Mouse (Mus musculus): Measurements from ENCODE around the gene Gm20388.
A peak's percentile ranks its signal among the peaks of the same experiment; 100 is the strongest.

Gene Gm20388

GRCm38 (mm10) chr8:122758597-122758996 is 2848.0 kb downstream of the Gm20388 start:
- no peak for DNase-seq (ENCODE audit: low spot score in 2 of 2)

- DNase-seq (ENCODE audit: low spot score in 2 of 2) = no peak
Measured at GRCm38 (mm10) chr8:122760116-122760515, 2849.5 kb downstream of the Gm20388 start.

GRCm38 (mm10) chr8:122761109-122761508 is 2850.5 kb downstream of the Gm20388 start:
- no peak for DNase-seq (ENCODE audit: low spot score in 2 of 2)

GRCm38 (mm10) chr8:122762731-122763266 is 2852.2 kb downstream of the Gm20388 start:
- DNase-seq (ENCODE audit: low spot score in 2 of 2) = no peak

GRCm38 (mm10) chr8:122763267-122763738 is 2852.7 kb downstream of the Gm20388 start:
- DNase-seq (ENCODE audit: low spot score in 2 of 2) = no peak

GRCm38 (mm10) chr8:122764790-122765474 is 2854.3 kb downstream of the Gm20388 start:
- no peak for DNase-seq (ENCODE audit: low spot score in 2 of 2)

GRCm38 (mm10) chr8:122766189-122766588 is 2855.5 kb downstream of the Gm20388 start:
- DNase-seq (ENCODE audit: low spot score in 2 of 2) = no peak

GRCm38 (mm10) chr8:122766647-122767200 is 2856.1 kb downstream of the Gm20388 start:
- no peak for DNase-seq (ENCODE audit: low spot score in 2 of 2)

GRCm38 (mm10) chr8:122767229-122767628 is 2856.6 kb downstream of the Gm20388 start:
- no peak for DNase-seq (ENCODE audit: low spot score in 2 of 2)

GRCm38 (mm10) chr8:122769251-122770058 is 2858.8 kb downstream of the Gm20388 start:
- peak in 1 of 2 experiments; percentile 34 for DNase-seq (ENCODE audit: low spot score in 2 of 2)

- DNase-seq (ENCODE audit: low spot score in 2 of 2) = no peak
Measured at GRCm38 (mm10) chr8:122772431-122773060, 2861.9 kb downstream of the Gm20388 start.

GRCm38 (mm10) chr8:122775285-122776155 is 2864.9 kb downstream of the Gm20388 start, which contains the start of gene Acsf3:
Gene Acsf3 (plus strand): TSS chr8:122775486.
- DNase-seq (ENCODE audit: low spot score in 2 of 2) = peak; percentile 52 to 62

GRCm38 (mm10) chr8:122777701-122778100 is 2867.1 kb downstream of the Gm20388 start:
- no peak for DNase-seq (ENCODE audit: low spot score in 2 of 2)

- DNase-seq (ENCODE audit: low spot score in 2 of 2) = no peak
Measured at GRCm38 (mm10) chr8:122778703-122779239, 2868.1 kb downstream of the Gm20388 start.

GRCm38 (mm10) chr8:122779255-122779654 is 2868.6 kb downstream of the Gm20388 start:
- no peak for DNase-seq (ENCODE audit: low spot score in 2 of 2)

GRCm38 (mm10) chr8:122784756-122785155 is 2874.1 kb downstream of the Gm20388 start:
- no peak for DNase-seq (ENCODE audit: low spot score in 2 of 2)

- no peak for DNase-seq (ENCODE audit: low spot score in 2 of 2)
Measured at GRCm38 (mm10) chr8:122789796-122790195, 2879.2 kb downstream of the Gm20388 start.

GRCm38 (mm10) chr8:122793375-122794174 is 2882.9 kb downstream of the Gm20388 start:
- DNase-seq (ENCODE audit: low spot score in 2 of 2) = no peak

- DNase-seq (ENCODE audit: low spot score in 2 of 2) = no peak
Measured at GRCm38 (mm10) chr8:122794175-122794454, 2883.5 kb downstream of the Gm20388 start.
